Mouse (Mus musculus) kidney, adult 2 months (tissue): Measurements from ENCODE around the gene Map1b.

Experiments used
- CTCF ChIP-seq: fragments of 200-500 bp; conservative IDR thresholded peaks from 2 replicates; pipeline ENCODE4 v1.5.1; 2011; ENCODE audit warnings: low read depth, mild to moderate bottlenecking, control low read depth, low read length, moderate library complexity, mixed read lengths; ENCODE audit not compliant: insufficient read depth, insufficient read length
- POLR2A ChIP-seq: fragments of 200-500 bp; IDR thresholded peaks from one replicate; pipeline ENCODE4 v1.6.1; 2011; ENCODE audit warnings: low read depth, low read length, control low read depth

- TF ChIP-seq CTCF (no peak), POLR2A (no peak)
These were observed 142.1 kb downstream of the Map1b start for GRCm38 (mm10) chr13:99374191-99374590.
